Mouse (Mus musculus): ENCODE measurements at regions not wholly inside any gene's neighbourhood (a gene's known extent, or its start where the extent isn't known, plus 50 kb on each side); places are given as distances from the start of the nearest gene placed in this dataset.

DNA sequence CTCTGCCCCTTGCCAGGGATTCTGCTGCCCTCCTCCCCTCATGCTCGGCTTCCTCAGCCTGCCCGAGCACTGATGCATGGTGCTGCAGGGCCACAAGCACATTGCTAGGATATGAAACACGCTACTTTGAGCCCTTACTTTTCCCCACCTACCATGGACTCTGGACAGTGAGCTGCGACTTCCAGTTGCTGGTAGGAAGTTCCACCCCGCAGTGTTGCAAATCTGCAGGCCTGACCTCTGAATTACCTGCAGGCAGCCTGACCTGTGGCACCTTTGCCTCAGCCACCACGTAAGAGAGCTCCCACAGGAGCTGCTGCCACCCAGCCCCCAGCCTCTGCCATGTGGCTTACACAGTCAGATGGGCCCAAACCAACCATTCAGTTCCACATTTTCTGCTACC is 551.7 kb upstream of the Large1 start:
- TF ChIP-seq CTCF (IDR thresholded peaks at IDR 0.05; ENCODE audit: low read depth) (no peak), EP300 (IDR thresholded peaks at IDR 0.05; ENCODE audit: low read depth) (no peak)
- ATAC-seq (ENCODE audit: insufficient read depth) (no peak), DNase-seq (ENCODE audit: low read depth in 3 of 3, low spot score in 3 of 3) (no peak)
- Histone ChIP-seq H3K36me3 (replicated peaks; ENCODE audit: control insufficient read depth, insufficient read depth, low read depth) (no peaks in the 10 kb centered on the region), H3K4me3 (ENCODE audit: insufficient read depth in 1 of 2, low read depth in 2 of 2, low read length in 2 of 2) (no peak overlapping the region), H3K27ac (no peak overlapping the region), H3K9ac (replicated peaks) (no peak overlapping the region), H3K27me3 (ENCODE audit: control insufficient read depth, insufficient read depth, low read length) (no peaks in the 10 kb centered on the region), H3K4me1 (replicated peaks; ENCODE audit: control insufficient read depth in 2 of 2, insufficient read depth in 2 of 2, low read length in 1 of 2) (no peaks in the 10 kb centered on the region), H3K4me2 (ENCODE audit: low read depth) (no peak overlapping the region), H3K9me3 (ENCODE audit: control insufficient read depth, low read length) (no peaks in the 10 kb centered on the region)
- 59% methylated on average over 6 of the region's 6 CpGs for WGBS (ENCODE audit: insufficient replicate concordance)

DNA sequence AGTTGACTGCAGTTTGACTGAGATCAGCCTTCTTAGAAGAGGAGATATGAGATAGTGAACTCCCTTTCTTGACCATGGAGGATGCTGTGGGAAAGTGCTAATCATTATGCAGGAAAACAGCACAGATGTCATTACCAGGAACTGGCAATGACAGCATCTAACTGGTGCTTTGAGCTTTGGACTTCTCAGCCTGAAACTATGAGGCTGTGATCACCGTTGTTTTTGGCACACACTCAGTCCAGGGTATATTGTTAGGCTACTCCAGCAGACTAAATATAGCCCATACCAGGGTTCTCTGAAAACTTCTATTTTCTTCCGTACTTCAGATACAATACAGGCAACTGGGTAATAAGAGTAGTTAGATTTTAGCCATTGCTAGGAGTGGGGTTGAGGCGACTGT is 550.5 kb upstream of the Large1 start:
- no peaks in the 10 kb centered on the region for H3K4me1 ChIP-seq (replicated peaks; ENCODE audit: control insufficient read depth in 2 of 2, insufficient read depth in 2 of 2, low read length in 1 of 2)
- DNase-seq (ENCODE audit: low read depth in 3 of 3, low spot score in 3 of 3), result no peak
- no peak overlapping the region for H3K9ac ChIP-seq (replicated peaks)
- no peak for TF ChIP-seq EP300 (IDR thresholded peaks at IDR 0.05; ENCODE audit: low read depth)
- TF ChIP-seq CTCF (IDR thresholded peaks at IDR 0.05; ENCODE audit: low read depth), result no peak
- H3K4me2 ChIP-seq (ENCODE audit: low read depth), result no peak overlapping the region
- no peaks in the 10 kb centered on the region for H3K27me3 ChIP-seq (ENCODE audit: control insufficient read depth, insufficient read depth, low read length)
- ATAC-seq (ENCODE audit: insufficient read depth), result no peak
- no peak overlapping the region for H3K4me3 ChIP-seq (ENCODE audit: insufficient read depth in 1 of 2, low read depth in 2 of 2, low read length in 2 of 2)
- no peak overlapping the region for H3K27ac ChIP-seq
- H3K9me3 ChIP-seq (ENCODE audit: control insufficient read depth, low read length), result no peaks in the 10 kb centered on the region
- no peaks in the 10 kb centered on the region for H3K36me3 ChIP-seq (replicated peaks; ENCODE audit: control insufficient read depth, insufficient read depth, low read depth)
- 53% methylated on average over 3 of the region's 3 CpGs for WGBS (ENCODE audit: insufficient replicate concordance)

DNA sequence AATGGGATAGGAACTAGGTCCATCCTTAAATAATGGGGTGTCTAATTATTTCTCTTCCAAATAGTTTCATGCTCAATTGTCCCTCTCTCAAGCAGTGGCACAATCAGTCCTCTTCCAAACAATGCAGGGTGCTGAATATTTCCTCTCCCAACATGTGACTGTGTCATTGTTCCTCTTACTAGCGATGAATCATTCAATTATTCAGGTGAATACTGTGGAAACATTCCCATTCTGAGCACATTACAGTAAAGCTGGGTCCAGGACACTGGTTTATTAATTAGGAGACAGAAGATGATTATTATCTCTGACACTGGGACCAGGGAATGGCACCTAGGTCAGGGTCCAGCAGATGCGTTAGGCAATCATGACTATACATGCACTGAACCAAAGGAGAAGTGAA is 532.6 kb upstream of the Large1 start:
- H3K4me2 ChIP-seq (ENCODE audit: low read depth), result no peak overlapping the region
- WGBS (ENCODE audit: insufficient replicate concordance), result 69% methylated on average over 2 of the region's 2 CpGs
- H3K9ac ChIP-seq (replicated peaks), result no peak overlapping the region
- TF ChIP-seq CTCF (IDR thresholded peaks at IDR 0.05; ENCODE audit: low read depth), result no peak
- TF ChIP-seq EP300 (IDR thresholded peaks at IDR 0.05; ENCODE audit: low read depth), result no peak
- no peaks in the 10 kb centered on the region for H3K4me1 ChIP-seq (replicated peaks; ENCODE audit: control insufficient read depth in 2 of 2, insufficient read depth in 2 of 2, low read length in 1 of 2)
- H3K36me3 ChIP-seq (replicated peaks; ENCODE audit: control insufficient read depth, insufficient read depth, low read depth), result no peaks in the 10 kb centered on the region
- H3K27ac ChIP-seq, result no peak overlapping the region
- no peaks in the 10 kb centered on the region for H3K9me3 ChIP-seq (ENCODE audit: control insufficient read depth, low read length)
- H3K4me3 ChIP-seq (ENCODE audit: insufficient read depth in 1 of 2, low read depth in 2 of 2, low read length in 2 of 2), result no peak overlapping the region
- ATAC-seq (ENCODE audit: insufficient read depth), result no peak
- no peaks in the 10 kb centered on the region for H3K27me3 ChIP-seq (ENCODE audit: control insufficient read depth, insufficient read depth, low read length)
- no peak for DNase-seq (ENCODE audit: low read depth in 3 of 3, low spot score in 3 of 3)

DNA sequence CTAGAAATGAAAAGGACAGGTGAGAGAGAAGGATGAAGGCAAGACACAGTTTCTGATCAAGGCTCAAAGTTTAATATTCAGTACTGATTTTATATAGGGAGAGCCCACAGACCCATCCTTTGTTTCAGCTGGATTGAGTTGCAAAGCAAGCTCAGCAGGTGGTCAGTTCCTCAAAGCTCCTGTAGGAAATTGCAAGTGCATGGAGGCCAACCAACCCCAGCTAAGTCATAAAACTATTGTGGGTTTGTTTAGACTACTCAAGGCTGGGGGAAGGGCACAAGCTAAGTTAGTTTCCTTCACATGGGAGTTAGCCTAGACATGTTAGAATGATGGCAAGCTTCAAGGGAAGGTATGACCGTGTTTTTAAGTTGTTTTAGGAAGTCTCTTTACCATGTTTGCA is 528.3 kb upstream of the Large1 start:
- H3K4me2 ChIP-seq (ENCODE audit: low read depth), result no peak overlapping the region
- ATAC-seq (ENCODE audit: insufficient read depth), result no peak
- TF ChIP-seq EP300 (IDR thresholded peaks at IDR 0.05; ENCODE audit: low read depth) (no peak), CTCF (IDR thresholded peaks at IDR 0.05; ENCODE audit: low read depth) (no peak)
- H3K4me3 ChIP-seq (ENCODE audit: insufficient read depth in 1 of 2, low read depth in 2 of 2, low read length in 2 of 2), result no peak overlapping the region
- H3K27ac ChIP-seq, result no peak overlapping the region
- H3K4me1 ChIP-seq (replicated peaks; ENCODE audit: control insufficient read depth in 2 of 2, insufficient read depth in 2 of 2, low read length in 1 of 2), result no peaks in the 10 kb centered on the region
- H3K36me3 ChIP-seq (replicated peaks; ENCODE audit: control insufficient read depth, insufficient read depth, low read depth), result no peaks in the 10 kb centered on the region
- H3K27me3 ChIP-seq (ENCODE audit: control insufficient read depth, insufficient read depth, low read length), result no peaks in the 10 kb centered on the region
- WGBS (ENCODE audit: insufficient replicate concordance), result 24% methylated on average over 1 of the region's 1 CpGs
- H3K9ac ChIP-seq (replicated peaks), result no peak overlapping the region
- no peak for DNase-seq (ENCODE audit: low read depth in 3 of 3, low spot score in 3 of 3)
- no peaks in the 10 kb centered on the region for H3K9me3 ChIP-seq (ENCODE audit: control insufficient read depth, low read length)

All from liver, embryonic 14.5 days (tissue).